Mouse (Mus musculus): Measurements from ENCODE around the gene Mia2. TPM values are rescaled to one million over a fixed set of nuclear protein-coding genes. Genes with fewer than 3 reads are reported as not detected.
A peak's percentile ranks its signal among the peaks of the same experiment; 100 is the strongest.
"Not testable (repeated sequence)": the region's sequence is repeated elsewhere in the genome, so short reads cannot be mapped to it uniquely, and the experiment has no call there.

Gene Mia2
- total RNA-seq (2021): 10 to 100 TPM; 39.8 to 41.2 TPM
- long read RNA-seq, full-length matches to known transcripts: 15 of 35 reads
- long read RNA-seq, partial matches to known transcripts: 10 of 35 reads
- long read RNA-seq, other reads (novel, unspliced or antisense): 10 of 35 reads

GRCm38 (mm10) chr12:59095104-59096025, at the start of gene Mia2:
TSS of gene Mia2 (plus strand) at chr12:59095799.
- no peak for DNase-seq (ENCODE audit: low spot score in 2 of 2)

- no peak for DNase-seq (ENCODE audit: low spot score in 2 of 2)
Observed at GRCm38 (mm10) chr12:59052470-59052869, 43.1 kb upstream of the Mia2 start.

GRCm38 (mm10) chr12:59053166-59053565, 42.4 kb upstream of the Mia2 start:
- no peak for DNase-seq (ENCODE audit: low spot score in 2 of 2)

- DNase-seq (ENCODE audit: low spot score in 2 of 2): no peak
Observed at GRCm38 (mm10) chr12:59053976-59054375, 41.6 kb upstream of the Mia2 start.

- no peak for DNase-seq (ENCODE audit: low spot score in 2 of 2)
Observed at GRCm38 (mm10) chr12:59055196-59055850, 40.3 kb upstream of the Mia2 start.

GRCm38 (mm10) chr12:59056222-59056621, 39.4 kb upstream of the Mia2 start:
- no peak for DNase-seq (ENCODE audit: low spot score in 2 of 2)

- not testable (repeated sequence) for DNase-seq (ENCODE audit: low spot score in 2 of 2)
Observed at GRCm38 (mm10) chr12:59058242-59058641, 37.4 kb upstream of the Mia2 start.

- DNase-seq (ENCODE audit: low spot score in 2 of 2): no peak
Observed at GRCm38 (mm10) chr12:59060322-59060721, 35.3 kb upstream of the Mia2 start.

GRCm38 (mm10) chr12:59060993-59061595, 34.5 kb upstream of the Mia2 start, which contains the start of gene Trappc6b:
TSS of gene Trappc6b (minus strand) at chr12:59061472.
- peak; percentile 81 to 85 for DNase-seq (ENCODE audit: low spot score in 2 of 2)

- DNase-seq (ENCODE audit: low spot score in 2 of 2): no peak
Observed at GRCm38 (mm10) chr12:59064837-59065236, 30.8 kb upstream of the Mia2 start.

GRCm38 (mm10) chr12:59065776-59066175, 29.8 kb upstream of the Mia2 start:
- DNase-seq (ENCODE audit: low spot score in 2 of 2): no peak

- peak; percentile 96 to 97 for DNase-seq (ENCODE audit: low spot score in 2 of 2)
Observed at GRCm38 (mm10) chr12:59066448-59067077, 29.0 kb upstream of the Mia2 start, which contains the start of gene Pnn. TSS of gene Pnn (plus strand) at chr12:59066884.

GRCm38 (mm10) chr12:59067095-59067494, 28.5 kb upstream of the Mia2 start:
- DNase-seq (ENCODE audit: low spot score in 2 of 2): no peak

GRCm38 (mm10) chr12:59068791-59069190, 26.8 kb upstream of the Mia2 start:
- no peak for DNase-seq (ENCODE audit: low spot score in 2 of 2)

GRCm38 (mm10) chr12:59072286-59072685, 23.3 kb upstream of the Mia2 start:
- DNase-seq (ENCODE audit: low spot score in 2 of 2): no peak

GRCm38 (mm10) chr12:59074052-59074451, 21.5 kb upstream of the Mia2 start:
- DNase-seq (ENCODE audit: low spot score in 2 of 2): no peak

- DNase-seq (ENCODE audit: low spot score in 2 of 2): no peak
Observed at GRCm38 (mm10) chr12:59076996-59077395, 18.6 kb upstream of the Mia2 start.

GRCm38 (mm10) chr12:59077883-59078282, 17.7 kb upstream of the Mia2 start:
- DNase-seq (ENCODE audit: low spot score in 2 of 2): no peak

- no peak for DNase-seq (ENCODE audit: low spot score in 2 of 2)
Observed at GRCm38 (mm10) chr12:59080461-59080860, 15.1 kb upstream of the Mia2 start.

- no peak for DNase-seq (ENCODE audit: low spot score in 2 of 2)
Observed at GRCm38 (mm10) chr12:59084446-59084845, 11.2 kb upstream of the Mia2 start.

GRCm38 (mm10) chr12:59086171-59086570, 9.4 kb upstream of the Mia2 start:
- no peak for DNase-seq (ENCODE audit: low spot score in 2 of 2)

Measured in layer of hippocampus, postnatal 10 days (tissue).